In genomic region chr4:4686920-4687319, GRCm38 (mm10) we compare ENCODE assay signal across 28 mouse cellular contexts.
A peak's percentile ranks its signal among the peaks of the same experiment; 100 is the strongest.
DNase-seq lines count a peak whose midpoint lies in the region; ATAC-seq and TF ChIP-seq lines count a peak whose summit lies in the region.
"Had no signal": no experiment of that assay in that cellular context is flagged by ENCODE, and none has a peak within 500 bp of the region (broad histone marks: within the 10 kb centered on the region; RNA-seq: fewer than 3 reads in every experiment).

No protein-coding gene starts in this region.

- no peaks in the 10 kb centered on the region for H3K36me3 ChIP-seq in ES-Bruce4 (ENCODE audit: control insufficient read depth, insufficient read depth, low read length, poor library complexity, severe bottlenecking)
- H3K36me3 ChIP-seq: embryonic facial prominence, embryonic 10.5 days; embryonic facial prominence, embryonic 13.5 days; forebrain, embryonic 12.5 days; forebrain, embryonic 15.5 days; heart, embryonic 12.5 days; heart, embryonic 15.5 days; hindbrain, embryonic 10.5 days; hindbrain, embryonic 13.5 days; intestine, embryonic 15.5 days had no signal

- ATAC-seq in frontal cortex, adult (ENCODE audit: low TSS enrichment): no peak
- ATAC-seq: CD4-positive, CD25-positive, alpha-beta regulatory T cell, adult 4 months; forebrain, embryonic 15.5 days; hindbrain, embryonic 16.5 days; intestine, embryonic 15.5 days had no signal

- no peak for TF ChIP-seq POLR2A in ES-Bruce4 (IDR thresholded peaks at IDR 0.05; ENCODE audit: insufficient read depth, low read length)

- no peak for TF ChIP-seq CTCF in ES-Bruce4 (IDR thresholded peaks at IDR 0.05; ENCODE audit: low read depth, low read length)

- H3K27ac ChIP-seq in ES-Bruce4 (ENCODE audit: insufficient read depth, low read length): no peak overlapping the region
- H3K27ac ChIP-seq: embryonic facial prominence, embryonic 10.5 days; embryonic facial prominence, embryonic 13.5 days; forebrain, embryonic 12.5 days; forebrain, embryonic 15.5 days; heart, embryonic 15.5 days; hindbrain, embryonic 10.5 days; hindbrain, embryonic 13.5 days; intestine, embryonic 15.5 days had no signal

- H3K9me3 ChIP-seq in ES-Bruce4 (replicated peaks; ENCODE audit: control insufficient read depth, insufficient read depth, low read length, poor library complexity, severe bottlenecking): no peaks in the 10 kb centered on the region
- H3K9me3 ChIP-seq: embryonic facial prominence, embryonic 10.5 days; embryonic facial prominence, embryonic 13.5 days; forebrain, embryonic 12.5 days; forebrain, embryonic 15.5 days; heart, embryonic 12.5 days; heart, embryonic 15.5 days; hindbrain, embryonic 10.5 days; hindbrain, embryonic 13.5 days; intestine, embryonic 15.5 days had no signal

- DNase-seq in ES-CJ7 (ENCODE audit: low read depth, low spot score) (peak; percentile 46), WW6 (ENCODE audit: low read depth, low spot score) (peak; percentile 4)
- DNase-seq in thymus, postnatal 14 days: no peak
- DNase-seq in left cerebral cortex, adult 11 months (ENCODE audit: low spot score): no peak
- DNase-seq: adrenal gland, adult 2 months; adrenal gland, postnatal 14 days; cerebellum, adult 11 months; cerebellum, adult 9-11 months; embryo, embryonic 11 days; gastrocnemius, postnatal 25 days; heart, adult 18-20 months; heart, postnatal 10 days; heart, postnatal 36 days; kidney, adult 11 months had no signal

- H3K9ac ChIP-seq in ES-Bruce4 (ENCODE audit: low read depth, poor library complexity, severe bottlenecking): no peak overlapping the region
- H3K9ac ChIP-seq: embryonic facial prominence, embryonic 13.5 days; forebrain, embryonic 12.5 days; forebrain, embryonic 15.5 days; heart, embryonic 12.5 days; heart, embryonic 15.5 days; hindbrain, embryonic 13.5 days; intestine, embryonic 15.5 days had no signal

- peaks cover 2% of the 10 kb centered on the region for H3K4me1 ChIP-seq in ES-Bruce4 (ENCODE audit: control insufficient read depth, insufficient read depth, low read length)
- H3K4me1 ChIP-seq: embryonic facial prominence, embryonic 10.5 days; embryonic facial prominence, embryonic 13.5 days; forebrain, embryonic 12.5 days; forebrain, embryonic 15.5 days; heart, embryonic 12.5 days; heart, embryonic 15.5 days; hindbrain, embryonic 10.5 days; hindbrain, embryonic 13.5 days; intestine, embryonic 15.5 days had no signal

- TF ChIP-seq EP300 in ES-Bruce4 (IDR thresholded peaks at IDR 0.05; ENCODE audit: insufficient read depth, low read depth, low read length): peak; percentile 76

- H3K27me3 ChIP-seq in ES-Bruce4 (ENCODE audit: control insufficient read depth, insufficient read depth, low read length, poor library complexity, severe bottlenecking): no peaks in the 10 kb centered on the region
- H3K27me3 ChIP-seq: embryonic facial prominence, embryonic 13.5 days; forebrain, embryonic 12.5 days; forebrain, embryonic 15.5 days; heart, embryonic 12.5 days; heart, embryonic 15.5 days; hindbrain, embryonic 13.5 days; intestine, embryonic 15.5 days had no signal

- no peak overlapping the region for H3K4me3 ChIP-seq in ES-Bruce4 (ENCODE audit: low read depth, low read length)
- H3K4me3 ChIP-seq: embryonic facial prominence, embryonic 10.5 days; embryonic facial prominence, embryonic 13.5 days; erythroblast, embryonic 14.5 days; forebrain, embryonic 12.5 days; forebrain, embryonic 15.5 days; heart, embryonic 12.5 days; heart, embryonic 15.5 days; hindbrain, embryonic 10.5 days; hindbrain, embryonic 13.5 days; intestine, embryonic 15.5 days had no signal

Comparison
In these comparisons a context has a peak if more than half of its experiments do, and no peak if none do; other contexts are left out.
1. DNase-seq: peak in ES-CJ7 (single experiment) and WW6 (single experiment); none in thymus, postnatal 14 days (single experiment) and left cerebral cortex, adult 11 months (single experiment).